Mouse (Mus musculus): ENCODE data around the gene Cct2.
A peak's percentile ranks its signal among the peaks of the same experiment; 100 is the strongest.

DNA sequence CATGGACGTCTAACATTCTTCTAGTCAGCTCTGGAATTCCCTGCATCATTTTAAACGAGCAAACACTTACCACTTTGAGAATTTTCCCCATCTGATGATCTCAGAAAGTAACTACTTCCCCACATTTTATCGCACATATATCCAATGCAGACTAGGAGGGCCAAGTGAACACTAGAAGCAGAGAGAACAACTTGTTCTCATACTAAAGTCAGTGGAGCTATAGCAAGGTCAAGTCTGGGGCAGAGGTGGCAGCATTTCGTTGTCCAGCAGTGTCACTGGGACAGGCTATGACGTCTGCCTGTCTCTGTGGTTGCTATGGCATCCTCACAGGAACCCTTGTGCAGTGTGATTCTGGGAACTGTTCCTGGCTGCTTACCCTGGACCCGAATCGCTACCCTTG, 47.8 kb upstream of the Cct2 start:
- TF ChIP-seq CTCF (IDR thresholded peaks at IDR 0.05; ENCODE audit: low read depth) = no peak
- TF ChIP-seq EP300 (IDR thresholded peaks at IDR 0.05; ENCODE audit: low read depth) = peak; percentile 40; the same call in 1 of the 2 replicates

All from liver, postnatal 0 days (tissue).